Mouse (Mus musculus): ENCODE measurements at regions not wholly inside any gene's neighbourhood (a gene's known extent, or its start where the extent isn't known, plus 50 kb on each side); places are given as distances from the start of the nearest gene placed in this dataset.

DNA sequence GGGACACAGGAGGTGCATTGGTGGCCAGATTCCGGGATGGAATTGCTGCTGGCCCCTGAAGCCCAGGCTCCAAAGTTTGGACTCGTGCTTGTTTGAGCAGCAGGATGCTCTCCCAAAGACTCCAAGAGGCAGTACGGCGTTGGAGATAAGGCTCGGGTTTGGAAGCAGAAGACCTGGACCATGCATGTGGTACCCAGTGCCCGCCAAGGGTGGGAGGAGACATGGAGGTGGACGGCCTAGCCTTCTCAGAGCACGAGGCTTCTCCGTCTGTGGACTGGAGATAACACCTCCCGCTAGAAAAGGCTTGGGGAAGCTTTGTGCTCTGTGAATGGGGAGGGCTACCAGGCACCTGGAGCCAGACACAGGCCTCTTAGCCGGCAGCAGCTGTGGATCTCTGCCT, 271.7 kb downstream of the Rps6kc1 start:
- DNase-seq: no peak

DNA sequence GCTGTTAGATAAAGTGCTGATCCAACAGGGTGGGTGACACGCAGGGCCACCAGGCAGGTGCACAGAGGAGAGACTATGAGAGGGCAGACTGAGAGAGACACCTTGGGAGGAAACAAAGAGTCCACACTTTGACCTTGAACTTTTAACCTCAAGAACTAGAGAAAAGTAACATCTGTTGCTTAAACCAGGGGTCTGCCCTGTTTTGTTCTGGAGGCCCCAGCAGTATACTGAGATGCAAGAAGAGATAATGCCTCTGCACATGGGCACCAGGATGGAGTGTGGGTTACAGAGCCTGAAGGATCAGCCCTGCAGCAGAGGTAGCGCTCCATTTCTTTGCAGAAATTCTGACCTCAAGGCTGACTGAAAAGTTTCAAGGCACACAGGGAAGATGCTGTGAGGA, 276.6 kb downstream of the Rps6kc1 start:
- DNase-seq: no peak

DNA sequence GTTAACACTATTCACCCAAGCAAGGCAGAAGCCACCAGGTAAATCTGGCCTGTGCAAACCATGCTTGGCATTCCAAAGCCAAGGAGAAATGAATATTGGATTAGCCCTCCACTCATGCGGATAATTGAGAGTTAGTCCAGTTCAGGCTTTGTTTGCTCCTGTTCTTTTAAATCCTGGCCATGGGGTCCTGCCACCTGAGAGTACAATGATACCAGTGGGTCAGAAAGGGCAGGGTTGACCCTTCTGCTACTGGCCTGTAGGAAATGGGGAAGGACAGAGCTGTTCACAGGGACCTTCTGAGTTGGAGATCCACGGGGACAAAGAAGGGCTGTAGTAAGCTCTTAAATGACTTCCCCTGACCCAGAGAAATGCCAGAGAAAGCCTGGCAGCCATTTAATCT, 279.9 kb downstream of the Rps6kc1 start:
- DNase-seq: no peak

DNA sequence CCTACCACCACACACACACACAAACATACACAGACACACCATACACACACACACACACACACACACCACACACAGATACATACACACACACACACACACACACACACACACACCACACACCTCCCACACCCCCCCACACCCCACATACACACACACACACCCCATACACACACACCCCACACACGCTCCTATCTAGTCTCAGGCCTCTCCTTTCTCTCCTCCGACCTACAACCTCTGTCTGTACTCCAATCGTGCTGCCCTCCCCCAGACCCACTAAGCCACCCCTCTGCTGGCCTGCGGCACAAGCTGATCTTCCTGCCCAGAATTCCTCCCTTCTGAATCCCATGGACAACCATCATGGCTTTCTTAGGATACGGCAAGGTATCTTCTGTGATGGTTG, 281.4 kb downstream of the Rps6kc1 start:
- DNase-seq: no peak

DNA sequence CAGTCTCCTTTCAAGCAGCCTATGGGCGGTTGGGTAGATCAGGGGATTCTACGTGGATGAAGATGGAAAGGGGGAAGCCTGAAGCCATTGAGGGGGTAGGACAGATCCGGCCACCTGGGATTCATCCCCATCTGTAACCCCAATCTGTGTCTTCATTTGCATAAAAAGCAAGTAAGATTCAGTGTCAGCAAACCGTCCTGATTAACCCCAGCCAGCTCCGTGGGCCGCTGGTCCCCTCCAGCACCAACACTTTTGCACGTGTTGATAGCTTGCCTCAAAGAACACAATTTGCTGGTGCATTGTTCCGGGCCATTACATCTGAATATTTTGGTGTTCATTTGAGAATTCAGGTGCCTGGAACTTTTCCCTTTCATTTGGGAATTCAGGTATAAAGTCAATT, 287.7 kb downstream of the Rps6kc1 start:
- no peak for DNase-seq

DNA sequence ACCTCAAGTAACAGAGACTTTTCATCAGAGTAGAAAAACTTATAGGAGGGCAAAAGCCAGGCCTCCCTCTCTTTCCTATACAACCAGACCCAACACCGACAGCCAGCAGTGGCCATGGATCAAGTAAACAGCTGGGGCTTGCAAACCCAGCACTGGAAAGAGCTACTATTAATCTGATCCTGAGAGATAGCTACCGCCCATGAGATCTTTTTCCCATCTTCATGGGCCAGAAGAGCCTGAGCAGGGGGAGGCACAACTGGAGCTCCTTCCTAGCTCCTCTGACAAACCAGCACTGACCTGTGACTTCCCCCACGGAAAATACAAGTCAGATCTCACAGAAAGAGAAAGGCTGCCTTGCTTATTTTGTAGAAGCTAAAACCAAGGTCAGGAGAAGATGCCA, 311.1 kb downstream of the Rps6kc1 start:
- DNase-seq: no peak

DNA sequence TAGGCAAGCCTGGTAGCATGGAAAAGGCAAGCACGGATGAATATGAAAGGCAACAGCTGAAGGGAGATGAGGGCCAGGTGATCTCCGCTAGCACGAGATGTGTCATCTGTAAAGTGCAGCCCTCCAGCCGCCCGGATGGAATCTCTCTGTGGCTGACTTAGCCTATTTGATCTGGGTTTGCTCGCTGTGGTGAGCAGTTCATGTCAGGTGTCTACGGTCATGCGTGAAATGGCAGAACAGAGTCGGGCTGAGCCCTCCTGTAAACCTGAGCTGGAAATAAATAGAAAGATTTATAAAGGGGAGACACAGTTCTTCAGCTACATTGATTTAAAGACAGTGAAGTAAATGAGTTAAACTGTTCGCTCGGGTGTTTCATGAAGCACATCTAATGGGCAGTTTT, 311.9 kb downstream of the Rps6kc1 start:
- DNase-seq: no peak

DNA sequence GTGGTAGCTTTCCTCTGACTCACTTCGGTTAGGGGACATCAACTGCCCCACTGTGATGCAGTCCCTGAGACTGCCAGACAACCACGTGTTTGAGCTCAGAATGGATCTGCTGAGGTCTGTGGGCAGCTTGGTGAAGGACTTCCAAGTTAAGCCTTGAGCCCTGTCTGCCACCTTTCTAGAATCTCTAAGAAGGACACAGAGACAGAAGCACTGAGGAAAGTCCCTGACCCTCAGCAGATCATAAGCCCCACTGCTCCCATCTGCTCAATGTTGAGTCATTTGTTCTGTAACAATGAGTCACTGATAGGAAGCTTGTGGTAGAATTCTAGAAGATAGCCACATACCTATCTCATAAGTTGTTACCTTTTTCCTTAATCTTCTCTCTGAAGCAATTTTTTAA, 315.4 kb downstream of the Rps6kc1 start:
- no peak for DNase-seq

DNA sequence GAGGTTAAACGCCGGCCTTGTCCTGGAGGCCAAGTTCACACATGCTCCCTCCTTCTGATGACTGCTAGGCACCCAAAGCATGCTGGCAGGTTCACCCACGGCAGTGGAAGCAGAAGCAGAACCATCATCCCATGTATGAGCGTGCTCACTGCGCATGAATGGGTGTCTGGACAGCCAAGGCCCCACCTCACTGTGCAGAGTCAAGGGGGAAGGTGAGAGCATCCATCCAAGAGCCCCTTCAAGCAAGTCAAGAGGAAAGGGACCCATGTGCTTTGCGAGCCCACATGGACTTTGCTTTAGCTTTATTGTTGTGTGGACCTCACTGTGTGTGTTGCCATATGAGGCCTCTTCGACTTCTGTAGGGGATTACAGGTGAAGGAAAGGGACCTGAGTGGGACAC, 319.9 kb downstream of the Rps6kc1 start:
- no peak for DNase-seq

DNA sequence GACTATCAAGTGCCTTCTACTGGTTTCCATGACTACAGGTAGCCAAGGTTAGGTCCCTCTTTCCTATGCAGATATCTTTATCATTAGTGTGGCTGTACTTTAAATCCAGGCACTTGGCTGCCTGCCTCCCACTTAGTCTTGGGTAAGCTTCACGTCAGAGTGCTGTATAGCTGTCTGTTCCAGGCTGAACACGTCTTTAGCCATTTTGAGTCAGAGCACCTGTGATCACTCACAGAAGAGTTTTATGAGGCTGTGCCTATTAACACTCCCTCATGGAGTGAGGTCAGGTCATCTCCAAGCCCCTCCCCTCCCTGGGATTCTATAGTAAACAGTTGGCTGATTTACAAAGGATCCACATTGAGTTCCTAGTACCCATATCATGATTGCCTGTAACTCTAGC, 322.0 kb downstream of the Rps6kc1 start:
- no peak for DNase-seq

DNA sequence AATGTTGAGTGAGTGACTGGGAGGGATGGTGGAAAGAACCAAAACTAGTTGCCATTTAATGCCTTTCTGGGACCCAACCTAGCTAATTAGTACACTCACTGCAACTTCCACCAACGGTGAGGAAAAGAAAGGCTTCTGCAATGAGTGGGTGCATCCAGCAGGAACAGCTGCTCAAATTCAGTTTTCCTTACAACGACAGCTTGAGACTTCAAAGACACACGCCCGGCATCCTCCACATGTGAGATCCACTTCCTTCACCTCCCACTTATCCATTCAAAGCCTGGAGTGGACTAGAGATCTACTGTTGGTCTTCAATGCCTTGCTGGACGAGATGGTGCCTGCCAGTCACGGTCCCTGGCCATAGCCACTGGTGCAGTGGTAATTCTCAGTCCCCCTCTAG, 328.3 kb downstream of the Rps6kc1 start:
- DNase-seq: no peak

DNA sequence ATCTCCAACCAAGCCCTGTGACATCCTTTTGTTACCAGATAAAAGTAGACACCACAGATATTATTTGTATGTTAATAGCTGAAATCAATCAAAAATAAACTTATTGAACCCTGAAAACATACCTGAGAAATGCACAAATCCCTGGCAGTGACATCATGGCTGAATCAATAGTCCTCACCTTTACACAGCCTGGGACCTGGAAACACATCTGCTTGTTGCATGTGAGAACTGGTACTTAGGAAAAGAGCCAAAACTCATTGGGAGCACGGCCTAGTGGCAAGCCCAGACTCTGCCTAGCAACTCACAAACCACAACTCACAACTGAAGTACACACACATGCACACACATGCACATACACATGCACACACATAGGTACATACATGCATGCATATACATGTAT, 330.9 kb downstream of the Rps6kc1 start:
- no peak for DNase-seq

DNA sequence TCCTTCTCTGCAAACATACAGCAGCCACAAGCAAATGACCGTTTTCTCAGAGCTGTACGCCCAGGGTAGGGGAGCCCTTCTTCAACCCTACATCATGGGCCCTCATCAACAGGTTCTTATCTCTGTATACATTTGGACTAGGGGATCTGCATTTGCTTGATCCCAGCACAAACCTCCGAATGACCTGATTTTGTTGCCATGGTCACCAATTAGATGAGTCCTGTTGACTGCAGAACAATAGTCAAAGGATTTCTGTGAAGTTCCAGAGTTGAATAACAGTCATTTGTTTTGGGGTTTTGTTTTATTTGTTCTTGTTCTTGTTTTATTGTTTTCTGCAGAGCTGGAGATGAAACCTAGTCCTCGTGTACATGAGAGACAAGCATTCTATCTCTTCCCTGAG, 340.6 kb downstream of the Rps6kc1 start:
- DNase-seq: no peak

DNA sequence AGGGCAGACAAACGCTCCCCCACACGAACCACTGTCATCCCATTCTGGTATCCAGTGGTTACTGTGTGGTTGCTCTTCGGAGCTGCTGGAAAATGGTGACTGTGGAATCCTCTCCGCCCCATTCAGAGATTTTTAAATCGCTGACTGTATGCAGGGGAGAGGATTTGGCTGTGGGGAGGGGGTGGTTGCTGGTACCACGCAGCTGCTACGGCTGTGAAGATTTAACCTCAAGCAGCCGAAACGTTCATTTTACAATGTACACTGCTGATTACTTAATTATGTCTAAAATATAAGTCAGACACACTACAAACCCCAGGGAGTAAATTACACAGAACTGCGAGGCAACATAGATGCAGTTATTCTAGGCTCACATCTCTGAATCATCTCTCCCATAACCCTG, 341.0 kb downstream of the Rps6kc1 start:
- DNase-seq: no peak

DNA sequence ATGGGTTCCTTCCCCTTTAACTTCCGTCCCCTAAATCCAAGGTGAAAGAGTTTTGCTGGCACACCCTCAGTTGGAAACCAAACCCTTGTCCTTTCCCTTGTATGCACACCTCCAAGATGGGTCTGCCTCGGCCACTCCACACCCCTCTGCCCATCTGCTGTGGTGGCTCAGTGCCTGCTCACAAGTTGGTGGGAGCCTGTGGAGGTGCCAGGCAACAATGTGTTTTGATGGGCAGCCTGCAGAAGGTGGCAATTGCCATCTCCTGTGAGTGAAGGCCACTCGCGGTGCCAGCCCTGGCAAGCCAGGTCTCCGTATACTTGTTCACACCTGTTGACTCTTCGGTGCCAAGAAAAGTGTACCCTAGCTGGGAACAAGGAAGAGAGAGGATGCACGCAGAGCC, 344.8 kb downstream of the Rps6kc1 start:
- peak; percentile 21 for DNase-seq

DNA sequence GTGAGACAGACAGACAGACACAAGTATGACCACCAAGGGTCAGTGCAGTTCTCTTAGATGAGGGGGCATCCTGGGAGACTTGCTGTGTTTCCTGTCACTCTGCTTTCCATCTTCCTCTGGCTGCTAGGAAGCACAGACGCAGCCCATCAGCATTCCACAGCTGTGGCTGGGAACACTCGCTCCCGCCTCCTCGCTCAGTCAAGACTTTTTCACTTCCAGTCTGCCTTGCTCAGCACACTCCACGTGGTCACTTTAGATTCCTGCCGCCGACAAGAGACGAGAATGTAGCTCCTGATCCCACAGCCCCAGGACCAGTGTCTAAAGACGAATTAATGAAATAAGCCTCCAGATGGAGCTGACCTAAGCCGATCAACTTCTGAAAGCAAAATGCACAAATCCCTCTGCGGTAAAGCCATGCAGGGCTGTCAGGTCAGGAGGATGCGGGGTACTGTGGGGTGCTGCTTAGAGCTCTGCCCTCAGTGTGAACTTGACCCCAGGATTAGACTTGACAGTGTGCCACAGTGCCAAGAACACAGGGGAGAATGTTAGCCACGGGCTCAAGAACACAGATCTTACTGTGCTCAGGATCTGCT, 348.6 kb downstream of the Rps6kc1 start:
- DNase-seq: no peak

DNA sequence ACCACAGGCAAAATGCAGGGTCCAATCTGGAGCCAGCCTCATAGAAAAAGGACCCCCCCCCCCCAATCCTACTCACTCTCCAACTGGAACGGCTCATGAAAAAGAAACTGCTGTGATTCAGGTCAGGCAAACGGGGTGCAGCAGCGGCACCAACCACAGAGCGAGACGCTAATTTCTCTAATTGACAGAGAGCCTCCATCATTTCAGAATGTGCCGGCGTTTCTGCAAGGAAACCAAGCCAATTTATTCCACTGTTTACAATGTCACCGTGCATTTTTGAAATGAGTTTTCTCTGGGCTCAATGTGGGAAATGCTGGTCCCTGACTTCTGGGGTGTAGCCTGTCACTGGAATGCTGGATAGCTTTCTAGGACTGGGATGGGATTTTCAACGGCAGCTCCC, 351.5 kb downstream of the Rps6kc1 start:
- no peak for DNase-seq

DNA sequence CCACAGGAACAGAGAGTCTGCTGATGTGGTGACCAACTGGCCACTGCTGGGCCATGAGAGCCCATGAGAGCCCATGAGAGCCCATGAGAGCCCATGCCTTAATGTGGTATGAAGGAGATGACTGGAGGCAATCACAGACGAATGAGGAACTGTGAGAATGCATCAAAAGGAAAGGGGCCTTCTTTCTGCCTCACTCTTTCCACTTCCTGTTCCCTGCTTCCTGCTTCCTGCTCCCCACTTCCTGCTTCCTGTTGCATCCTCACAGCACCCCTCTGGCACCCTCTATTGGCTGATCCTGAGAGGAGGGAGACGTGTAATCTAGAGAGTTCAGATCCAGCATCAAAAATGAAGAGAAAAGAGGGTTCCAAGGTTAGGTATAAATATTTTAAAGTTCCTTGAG, 369.7 kb downstream of the Rps6kc1 start:
- DNase-seq: no peak

DNA sequence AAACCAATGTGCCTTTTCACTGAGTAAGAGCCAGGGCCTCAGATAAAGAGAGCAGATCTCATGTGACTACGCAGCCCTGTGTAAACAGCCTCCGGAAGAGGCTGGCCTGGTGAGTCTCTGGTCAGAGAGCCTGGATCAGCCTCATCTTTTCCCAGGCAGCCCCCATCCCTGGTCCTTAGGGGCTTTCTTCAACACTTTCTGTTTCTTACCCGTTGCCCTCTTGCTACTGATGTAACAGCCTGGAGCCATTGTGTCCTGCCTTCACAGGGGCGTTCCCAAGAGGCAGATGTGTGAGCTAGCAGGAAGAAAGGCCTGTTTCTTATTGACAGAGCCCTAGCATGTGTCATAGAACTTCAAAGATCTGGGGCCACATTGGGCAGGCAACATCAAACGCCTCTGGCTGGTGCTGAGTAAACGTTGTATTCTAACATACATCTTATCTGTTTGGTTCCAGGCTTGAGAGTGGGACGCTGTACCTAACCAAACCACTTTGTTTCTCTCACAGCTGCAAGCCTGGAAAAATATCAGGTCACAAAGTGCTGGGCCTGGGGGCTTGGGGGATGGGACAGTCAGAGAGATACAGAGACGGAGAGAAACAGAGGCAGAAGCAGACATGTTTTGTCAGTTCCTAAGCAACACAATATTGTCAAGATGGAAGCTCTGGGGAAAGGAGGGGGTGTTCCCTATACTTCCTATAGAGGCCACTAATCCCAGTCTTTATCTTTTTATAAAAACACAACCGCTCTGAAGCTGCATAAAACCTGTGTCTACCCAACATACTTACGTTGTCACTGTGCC, 362.6 kb upstream of the Prox1 start:
- no peak for DNase-seq

DNA sequence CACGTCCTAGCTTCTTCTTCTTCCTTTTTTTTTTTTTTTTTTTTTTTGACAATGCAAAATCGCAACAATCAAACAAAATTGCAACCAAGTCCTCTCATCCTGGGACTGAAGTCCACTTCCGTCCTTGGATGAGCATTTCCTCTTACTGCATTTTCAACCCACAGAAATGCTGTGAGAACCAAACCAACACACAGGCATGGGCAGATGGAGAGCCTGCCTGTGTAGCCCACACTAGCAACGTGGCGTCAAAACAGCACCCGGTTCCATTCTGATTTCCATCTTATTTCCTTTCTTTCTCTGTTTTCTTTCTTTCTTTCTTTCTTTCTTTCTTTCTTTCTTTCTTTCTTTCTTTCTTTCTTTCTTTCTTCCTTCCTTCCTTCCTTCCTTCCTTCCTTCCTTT, 360.7 kb upstream of the Prox1 start:
- DNase-seq: no peak

DNA sequence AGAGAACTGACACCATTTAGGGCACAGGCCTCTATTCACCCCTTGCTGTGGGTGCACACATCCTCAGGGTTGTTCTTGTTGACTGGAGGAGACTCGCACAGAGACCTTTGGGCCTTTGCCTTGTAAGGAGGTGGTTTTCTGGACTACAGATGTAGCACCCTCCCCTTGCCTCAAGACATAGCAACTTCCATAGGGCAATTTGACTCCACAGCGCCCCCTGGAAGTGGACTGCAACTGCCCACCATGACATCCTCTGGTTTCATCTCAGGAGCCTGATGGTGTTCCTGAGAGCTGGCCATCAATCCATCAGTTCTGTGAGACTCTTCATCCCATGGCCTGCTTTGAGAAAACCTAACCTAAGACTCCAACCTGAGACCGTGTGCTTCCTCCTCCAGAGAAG, 359.6 kb upstream of the Prox1 start:
- no peak for DNase-seq

DNA sequence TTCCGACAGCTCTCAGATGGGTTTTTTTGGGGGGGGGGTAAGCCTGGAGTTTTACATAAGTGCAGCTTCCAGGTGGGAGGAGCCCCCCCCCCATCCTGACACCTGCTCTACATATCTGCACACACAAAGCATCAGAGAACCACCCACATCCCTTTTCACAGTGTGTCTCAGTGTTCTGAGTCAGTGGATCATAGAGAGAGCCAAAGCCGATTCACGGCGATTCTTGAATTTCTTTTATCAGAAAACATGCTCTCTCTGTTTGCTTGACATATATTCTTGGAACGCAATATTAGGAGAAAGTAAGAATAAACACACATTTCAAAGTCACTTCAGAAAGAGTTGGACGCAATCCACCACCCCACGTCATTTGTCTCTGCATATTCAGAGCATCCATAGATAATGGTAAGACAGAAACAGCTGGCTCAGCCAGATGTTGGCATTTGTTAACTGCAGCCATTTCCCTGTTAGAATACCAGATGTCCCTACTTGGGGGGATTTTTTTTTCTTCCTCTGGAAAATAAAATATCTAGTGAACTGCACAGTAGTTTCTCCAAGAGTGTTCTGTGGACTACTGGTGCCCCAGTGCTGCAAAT, 357.1 kb upstream of the Prox1 start:
- DNase-seq: no peak

DNA sequence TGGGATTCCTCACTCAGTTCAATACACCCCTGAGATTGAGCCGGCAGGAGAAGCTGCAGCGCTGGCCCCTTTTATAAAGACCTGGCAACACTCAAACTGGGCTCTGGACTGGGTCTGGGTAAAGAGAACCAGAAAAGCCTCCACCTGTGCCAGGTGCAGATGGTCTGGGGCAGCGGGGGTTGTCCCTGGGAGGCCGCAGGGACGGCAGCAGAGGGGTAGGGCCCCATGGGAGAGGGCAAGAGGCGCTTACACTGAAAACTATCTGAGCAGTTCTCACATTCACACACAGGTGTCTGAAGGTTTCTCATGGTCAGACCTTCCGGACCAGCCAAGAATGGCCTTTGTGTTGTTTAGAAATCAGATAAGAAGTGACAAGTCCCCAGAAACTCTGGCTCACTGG, 356.1 kb upstream of the Prox1 start:
- no peak for DNase-seq

DNA sequence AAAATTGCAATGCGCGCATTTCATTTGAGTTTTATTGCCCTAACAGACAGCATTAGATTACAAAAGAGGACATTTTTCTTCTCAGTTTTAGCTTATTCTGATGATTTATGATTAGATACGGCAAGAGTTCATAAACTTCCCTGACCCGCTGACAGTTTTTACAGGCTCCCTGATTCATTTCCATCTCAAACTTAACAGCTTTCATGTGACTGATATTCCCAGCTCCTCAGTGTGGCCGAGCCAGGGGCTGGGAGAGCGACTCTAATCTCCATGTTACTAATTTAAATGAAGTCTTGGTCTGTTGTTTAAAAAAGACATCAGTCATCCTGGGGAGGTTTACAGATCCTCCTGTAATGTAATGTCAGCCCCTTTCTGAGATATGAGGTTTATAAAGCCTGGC, 355.5 kb upstream of the Prox1 start:
- DNase-seq: no peak
